In genomic region chr17:46885910-46886643, GRCm38 (mm10) we compare ENCODE assay signal across 9 mouse cellular contexts. TPM values are rescaled to one million over a fixed set of nuclear protein-coding genes. Genes with fewer than 3 reads are reported as not detected.
DNase-seq lines count a peak whose midpoint lies in the region; ATAC-seq and TF ChIP-seq lines count a peak whose summit lies in the region.
"Had no signal": no experiment of that assay in that cellular context is flagged by ENCODE, and none has a peak within 500 bp of the region (broad histone marks: within the 10 kb centered on the region; RNA-seq: fewer than 3 reads in every experiment).

No protein-coding gene starts in this region.

- peaks cover 10% of the 10 kb centered on the region for H3K79me2 ChIP-seq in myocyte (ENCODE audit: control insufficient read depth, insufficient read depth)

- DNase-seq in cerebellum, postnatal 14 days, result peak; percentile 30 to 37
- no peak for DNase-seq in cerebellum, adult 9-10 months
- peak; percentile 70 for DNase-seq in lung, embryonic 14.5 days
- no peak for DNase-seq in lung, postnatal 25 days (ENCODE audit: low spot score)
- no peak for DNase-seq in limb, embryonic 10.5 days (ENCODE audit: low spot score)
- DNase-seq in thymus, postnatal 25 days, result no peak
- no peak for DNase-seq in Muller cell, postnatal 12 days (ENCODE audit: inconsistent ontology term)
- DNase-seq: gastrocnemius, postnatal 36 days had no signal

- TF ChIP-seq CTCF in lung, embryonic 14.5 days (IDR thresholded peaks at IDR 0.05; ENCODE audit: low read depth), result no peak

- no peak for ATAC-seq in lung, embryonic 14.5 days (ENCODE audit: insufficient read depth)

- H3ac ChIP-seq in myocyte (ENCODE audit: control insufficient read depth, insufficient read length), result no peak overlapping the region

- no peaks in the 10 kb centered on the region for H3K27me3 ChIP-seq in lung, embryonic 14.5 days (ENCODE audit: insufficient read depth, low read length)
- H3K27me3 ChIP-seq in limb, embryonic 10.5 days (ENCODE audit: low read depth, poor library complexity, severe bottlenecking), result no peaks in the 10 kb centered on the region
- H3K27me3 ChIP-seq in myocyte (ENCODE audit: control insufficient read depth, insufficient read depth, insufficient read length), result no peaks in the 10 kb centered on the region

- peak overlapping the region; percentile 24 for H3K9ac ChIP-seq in lung, embryonic 14.5 days

- no peak for TF ChIP-seq POLR2A in myocyte (IDR thresholded peaks at IDR 0.05; ENCODE audit: insufficient read length, low read depth)

- no peaks in the 10 kb centered on the region for H3K9me3 ChIP-seq in lung, embryonic 14.5 days (ENCODE audit: low read depth, low read length)
- H3K9me3 ChIP-seq in limb, embryonic 10.5 days (replicated peaks), result no peaks in the 10 kb centered on the region

- H3K4me3 ChIP-seq in lung, embryonic 14.5 days (ENCODE audit: low read depth, low read length), result no peak overlapping the region
- no peak overlapping the region for H3K4me3 ChIP-seq in limb, embryonic 10.5 days
- H3K4me3 ChIP-seq in myocyte, result no peak overlapping the region

- no peak overlapping the region for H3K27ac ChIP-seq in lung, embryonic 14.5 days (ENCODE audit: low read depth)
- H3K27ac ChIP-seq in limb, embryonic 10.5 days, result 0 out of 2 replicates have a peak overlapping the region, but pooled peaks have one; percentile 16

- peak overlapping the region; percentile 26 for H3K4me2 ChIP-seq in lung, embryonic 14.5 days
- H3K4me2 ChIP-seq in myocyte (ENCODE audit: low read depth), result no peak overlapping the region

- 23% methylated on average over 17 of the region's 17 CpGs for WGBS in lung, embryonic 14.5 days
- 48% methylated on average over 17 of the region's 17 CpGs for WGBS in limb, embryonic 10.5 days

- H3K36me3 ChIP-seq in lung, embryonic 14.5 days (ENCODE audit: insufficient read depth), result no peaks in the 10 kb centered on the region
- H3K36me3 ChIP-seq in limb, embryonic 10.5 days, result no peaks in the 10 kb centered on the region
- no peaks in the 10 kb centered on the region for H3K36me3 ChIP-seq in myocyte (ENCODE audit: control insufficient read depth, insufficient read depth)

- H3K4me1 ChIP-seq in lung, embryonic 14.5 days (ENCODE audit: insufficient read depth), result peaks cover 11% of the 10 kb centered on the region
- peaks cover 29% of the 10 kb centered on the region for H3K4me1 ChIP-seq in limb, embryonic 10.5 days

TF ChIP-seq in myocyte, 11 proteins besides CTCF, POLR2A, EP300 and RAD21:
- TF ChIP-seq MAX (IDR thresholded peaks at IDR 0.05; ENCODE audit: low read depth), result no peak
- peak; percentile 13 for TF ChIP-seq TCF3 (IDR thresholded peaks at IDR 0.05; ENCODE audit: insufficient read length, low read depth)
- no peak for TF ChIP-seq E2F4 (IDR thresholded peaks at IDR 0.05; ENCODE audit: insufficient read depth)
- TF ChIP-seq TCF12 (IDR thresholded peaks at IDR 0.05; ENCODE audit: insufficient read depth, poor library complexity, severe bottlenecking), result no peak
- TF ChIP-seq CEBPB (IDR thresholded peaks at IDR 0.05; ENCODE audit: insufficient read depth, poor library complexity, severe bottlenecking), result no peak
- TF ChIP-seq MYOG (IDR thresholded peaks at IDR 0.05; ENCODE audit: control insufficient read depth in 1 of 3, insufficient read depth in 1 of 3, insufficient read length in 2 of 3, low read depth in 2 of 3), result peak in 1 of 3 experiments; percentile 56
- TF ChIP-seq USF1 (IDR thresholded peaks at IDR 0.05; ENCODE audit: low read depth), result no peak
- TF ChIP-seq MYOD1 (IDR thresholded peaks at IDR 0.05; ENCODE audit: control insufficient read depth in 1 of 3, insufficient read length in 2 of 3, low read depth in 2 of 3), result peak in 2 of 3 experiments; percentile 55 to 75
- TF ChIP-seq REST (IDR thresholded peaks at IDR 0.05; ENCODE audit: insufficient read depth, insufficient read length), result no peak
- peak; percentile 87 for TF ChIP-seq SRF (IDR thresholded peaks at IDR 0.05; ENCODE audit: control insufficient read depth, insufficient read length, low read depth)
- TF ChIP-seq POLR2AphosphoS2 (IDR thresholded peaks at IDR 0.05; ENCODE audit: insufficient read length, low read depth), result no peak

RNA-seq across cellular contexts. Expression of gene Tbcc, which starts 4.4 kb away (rescaled TPM):
- polyA plus RNA-seq in lung, embryonic 14.5 days (2014; fragmentation: Nextera tagmentation; extraction: Ambion mirVana), result 58.5 and 61.2 TPM in 2 replicates
- polyA plus RNA-seq in limb, embryonic 10.5 days (2016; fragmentation: Nextera tagmentation; extraction: Ambion mirVana), result 62.1 and 66.3 TPM in 2 replicates
- polyA plus RNA-seq in myocyte (2012; fragmentation: generic; extraction: Trizol), result 46.1 TPM

RNA-seq across cellular contexts. Expression of gene Prph2, which starts 24.2 kb away (rescaled TPM):
- not detected in 2 replicates for polyA plus RNA-seq in lung, embryonic 14.5 days (2014; fragmentation: Nextera tagmentation; extraction: Ambion mirVana)
- not detected in 2 replicates for polyA plus RNA-seq in limb, embryonic 10.5 days (2016; fragmentation: Nextera tagmentation; extraction: Ambion mirVana)
- not detected for polyA plus RNA-seq in myocyte (2012; fragmentation: generic; extraction: Trizol)

RNA-seq across cellular contexts. Expression of gene Bicral, which starts 27.8 kb away (rescaled TPM):
- 4.7 and 6.5 TPM in 2 replicates for polyA plus RNA-seq in lung, embryonic 14.5 days (2014; fragmentation: Nextera tagmentation; extraction: Ambion mirVana)
- 3.6 and 4.3 TPM in 2 replicates for polyA plus RNA-seq in limb, embryonic 10.5 days (2016; fragmentation: Nextera tagmentation; extraction: Ambion mirVana)
- polyA plus RNA-seq in myocyte (2012; fragmentation: generic; extraction: Trizol), result 5.1 TPM

Comparison
In these comparisons a context has a peak if more than half of its experiments do, and no peak if none do; other contexts are left out.
1. DNase-seq: peak in cerebellum, postnatal 14 days (2 of 2) and lung, embryonic 14.5 days (single experiment); none in cerebellum, adult 9-10 months (single experiment), lung, postnatal 25 days (single experiment), limb, embryonic 10.5 days (single experiment), thymus, postnatal 25 days (single experiment) and Muller cell, postnatal 12 days (single experiment).